Mouse (Mus musculus): ENCODE measurements at regions not wholly inside any gene's neighbourhood (a gene's known extent, or its start where the extent isn't known, plus 50 kb on each side); places are given as distances from the start of the nearest gene placed in this dataset.

- Histone ChIP-seq H3K4me3 (replicated peaks) (no peak overlapping the region), H3K27ac (replicated peaks) (no peak overlapping the region), H3K36me3 (no peaks in the 10 kb centered on the region), H3K27me3 (replicated peaks) (no peaks in the 10 kb centered on the region), H3K4me2 (no peak overlapping the region), H3K9ac (replicated peaks) (no peak overlapping the region), H3K4me1 (no peaks in the 10 kb centered on the region), H3K9me3 (replicated peaks) (no peaks in the 10 kb centered on the region)
- ATAC-seq (ENCODE audit: low FRiP score) = no peak
- WGBS = 71% methylated on average over 5 of the region's 5 CpGs
Measured at GRCm38 (mm10) chr4:110038696-110039095, 60.8 kb downstream of the Dmrta2 start.

GRCm38 (mm10) chr4:110044851-110045618 lies 67.2 kb downstream of the Dmrta2 start:
- no peaks in the 10 kb centered on the region for H3K36me3 ChIP-seq
- ATAC-seq (ENCODE audit: low FRiP score) = no peak
- H3K27me3 ChIP-seq (replicated peaks) = no peaks in the 10 kb centered on the region
- no peaks in the 10 kb centered on the region for H3K4me1 ChIP-seq
- WGBS = 88% methylated on average over 17 of the region's 17 CpGs
- H3K4me3 ChIP-seq (replicated peaks) = no peak overlapping the region
- no peaks in the 10 kb centered on the region for H3K9me3 ChIP-seq (replicated peaks)
- no peak overlapping the region for H3K27ac ChIP-seq (replicated peaks)
- no peak overlapping the region for H3K9ac ChIP-seq (replicated peaks)
- no peak overlapping the region for H3K4me2 ChIP-seq

GRCm38 (mm10) chr4:110045651-110046269 lies 67.9 kb downstream of the Dmrta2 start:
- WGBS = 80% methylated on average over 12 of the region's 12 CpGs
- H3K27me3 ChIP-seq (replicated peaks) = no peaks in the 10 kb centered on the region
- ATAC-seq (ENCODE audit: low FRiP score) = no peak
- no peaks in the 10 kb centered on the region for H3K36me3 ChIP-seq
- no peak overlapping the region for H3K27ac ChIP-seq (replicated peaks)
- no peak overlapping the region for H3K9ac ChIP-seq (replicated peaks)
- H3K4me3 ChIP-seq (replicated peaks) = no peak overlapping the region
- no peaks in the 10 kb centered on the region for H3K9me3 ChIP-seq (replicated peaks)
- no peak overlapping the region for H3K4me2 ChIP-seq
- peaks cover 4% of the 10 kb centered on the region for H3K4me1 ChIP-seq

GRCm38 (mm10) chr4:110046270-110046651 lies 68.4 kb downstream of the Dmrta2 start:
- H3K4me3 ChIP-seq (replicated peaks) = no peak overlapping the region
- WGBS = 81% methylated on average over 11 of the region's 11 CpGs
- no peak overlapping the region for H3K9ac ChIP-seq (replicated peaks)
- ATAC-seq (ENCODE audit: low FRiP score) = no peak
- peaks cover 9% of the 10 kb centered on the region for H3K4me1 ChIP-seq
- H3K4me2 ChIP-seq = no peak overlapping the region
- no peaks in the 10 kb centered on the region for H3K36me3 ChIP-seq
- H3K9me3 ChIP-seq (replicated peaks) = no peaks in the 10 kb centered on the region
- H3K27ac ChIP-seq (replicated peaks) = no peak overlapping the region
- no peaks in the 10 kb centered on the region for H3K27me3 ChIP-seq (replicated peaks)

GRCm38 (mm10) chr4:110050393-110051280 lies 72.8 kb downstream of the Dmrta2 start:
- Histone ChIP-seq H3K36me3 (no peaks in the 10 kb centered on the region), H3K9me3 (replicated peaks) (no peaks in the 10 kb centered on the region), H3K27me3 (replicated peaks) (no peaks in the 10 kb centered on the region), H3K4me3 (replicated peaks) (peak overlapping the region; percentile 51), H3K4me1 (peaks cover 16% of the 10 kb centered on the region), H3K4me2 (peak overlapping the region; percentile 78), H3K9ac (replicated peaks) (peak overlapping the region; percentile 54), H3K27ac (replicated peaks) (peak overlapping the region; percentile 73)
- ATAC-seq (ENCODE audit: low FRiP score) = peak; percentile 95
- 5% methylated on average over 39 of the region's 40 CpGs for WGBS

- 13% methylated on average over 12 of the region's 12 CpGs for whole genome bisulfite sequencing
- Histone ChIP-seq H3K4me1 (peaks cover 16% of the 10 kb centered on the region), H3K4me2 (peak overlapping the region; percentile 78), H3K27ac (replicated peaks) (peak overlapping the region; percentile 73), H3K9ac (replicated peaks) (peak overlapping the region; percentile 54), H3K27me3 (replicated peaks) (no peaks in the 10 kb centered on the region), H3K4me3 (replicated peaks) (peak overlapping the region; percentile 51), H3K9me3 (replicated peaks) (no peaks in the 10 kb centered on the region), H3K36me3 (no peaks in the 10 kb centered on the region)
- peak; percentile 66 for ATAC-seq (ENCODE audit: low FRiP score)
Measured at GRCm38 (mm10) chr4:110051281-110051665, 73.4 kb downstream of the Dmrta2 start.

- Histone ChIP-seq H3K4me1 (peaks cover 16% of the 10 kb centered on the region), H3K36me3 (no peaks in the 10 kb centered on the region), H3K4me2 (0 out of 2 replicates have a peak overlapping the region, but pooled peaks have one; percentile 78), H3K4me3 (replicated peaks) (no peak overlapping the region), H3K27me3 (replicated peaks) (no peaks in the 10 kb centered on the region), H3K9me3 (replicated peaks) (no peaks in the 10 kb centered on the region), H3K27ac (replicated peaks) (peak overlapping the region; percentile 73), H3K9ac (replicated peaks) (0 out of 2 replicates have a peak overlapping the region, but pooled peaks have one; percentile 23)
- ATAC-seq (ENCODE audit: low FRiP score) = 0 out of 2 replicates have a peak, but pooled peaks have one; percentile 17
- 40% methylated on average over 10 of the region's 10 CpGs for WGBS
Measured at GRCm38 (mm10) chr4:110051872-110052271, 74.0 kb downstream of the Dmrta2 start.

- H3K4me2 ChIP-seq = no peak overlapping the region
- H3K9me3 ChIP-seq (replicated peaks) = no peaks in the 10 kb centered on the region
- ATAC-seq (ENCODE audit: low FRiP score) = no peak
- no peaks in the 10 kb centered on the region for H3K36me3 ChIP-seq
- no peak overlapping the region for H3K4me3 ChIP-seq (replicated peaks)
- H3K27me3 ChIP-seq (replicated peaks) = no peaks in the 10 kb centered on the region
- no peak overlapping the region for H3K9ac ChIP-seq (replicated peaks)
- WGBS = 93% methylated on average over 4 of the region's 4 CpGs
- H3K27ac ChIP-seq (replicated peaks) = no peak overlapping the region; the same call in 1 of the 2 replicates
- peaks cover 16% of the 10 kb centered on the region for H3K4me1 ChIP-seq
Measured at GRCm38 (mm10) chr4:110052998-110053397, 75.1 kb downstream of the Dmrta2 start.

GRCm38 (mm10) chr4:110073836-110074235 lies 96.0 kb downstream of the Dmrta2 start:
- 81% methylated on average over 3 of the region's 3 CpGs for WGBS

GRCm38 (mm10) chr4:110083371-110083770 lies 105.5 kb downstream of the Dmrta2 start:
- no peak overlapping the region for H3K4me2 ChIP-seq
- peaks cover 16% of the 10 kb centered on the region; the same call in 1 of the 2 replicates for H3K4me1 ChIP-seq
- no peaks in the 10 kb centered on the region for H3K9me3 ChIP-seq (replicated peaks)
- ATAC-seq (ENCODE audit: low FRiP score) = no peak
- no peak overlapping the region for H3K27ac ChIP-seq (replicated peaks)
- H3K4me3 ChIP-seq (replicated peaks) = no peak overlapping the region
- no peaks in the 10 kb centered on the region for H3K36me3 ChIP-seq
- H3K9ac ChIP-seq (replicated peaks) = no peak overlapping the region
- no peaks in the 10 kb centered on the region for H3K27me3 ChIP-seq (replicated peaks)

More at GRCm38 (mm10) chr4:110073836-110074235, 96.0 kb downstream of the Dmrta2 start:
- Histone ChIP-seq H3K4me1 (no peaks in the 10 kb centered on the region), H3K4me2 (no peak overlapping the region), H3K4me3 (replicated peaks) (no peak overlapping the region), H3K27ac (replicated peaks) (no peak overlapping the region), H3K27me3 (replicated peaks) (no peaks in the 10 kb centered on the region), H3K9me3 (replicated peaks) (no peaks in the 10 kb centered on the region), H3K36me3 (no peaks in the 10 kb centered on the region), H3K9ac (replicated peaks) (no peak overlapping the region)
- no peak for ATAC-seq (ENCODE audit: low FRiP score)

- peaks cover 16% of the 10 kb centered on the region; the same call in 1 of the 2 replicates for H3K4me1 ChIP-seq
- H3K27me3 ChIP-seq (replicated peaks) = no peaks in the 10 kb centered on the region
- ATAC-seq (ENCODE audit: low FRiP score) = peak; percentile 62
- no peaks in the 10 kb centered on the region for H3K36me3 ChIP-seq
- WGBS = 20% methylated on average over 9 of the region's 9 CpGs
- H3K9me3 ChIP-seq (replicated peaks) = no peaks in the 10 kb centered on the region
- H3K9ac ChIP-seq (replicated peaks) = no peak overlapping the region
- H3K4me2 ChIP-seq = no peak overlapping the region
- H3K4me3 ChIP-seq (replicated peaks) = no peak overlapping the region
- H3K27ac ChIP-seq (replicated peaks) = no peak overlapping the region
Measured at GRCm38 (mm10) chr4:110087570-110088247, 109.9 kb downstream of the Dmrta2 start.
